Mouse (Mus musculus): ENCODE measurements at regions not wholly inside any gene's neighbourhood (a gene's known extent, or its start where the extent isn't known, plus 50 kb on each side); places are given as distances from the start of the nearest gene placed in this dataset.
"Not testable (repeated sequence)": the region's sequence is repeated elsewhere in the genome, so short reads cannot be mapped to it uniquely, and the experiment has no call there.

DNA sequence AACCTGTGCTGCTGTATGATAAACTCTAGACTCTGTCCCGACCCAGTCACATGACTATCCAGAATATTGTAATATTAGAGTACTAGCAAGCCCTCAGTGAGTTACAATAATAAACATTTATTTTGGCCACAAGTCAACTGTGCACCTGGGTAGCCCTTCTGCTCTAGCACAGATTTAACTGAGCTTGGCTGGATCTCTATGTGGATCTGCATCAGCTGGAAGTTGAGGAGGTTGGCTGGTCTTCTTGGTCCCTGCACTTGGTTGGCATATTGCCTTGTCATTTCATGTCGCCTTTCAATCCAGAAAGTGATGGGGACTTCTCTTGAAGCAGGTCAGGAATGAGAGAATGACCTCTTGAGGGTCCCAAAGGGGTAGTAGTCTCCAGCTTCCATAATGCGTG lies 191.5 kb downstream of the Kctd12 start:
- DNase-seq, result no peak

GRCm38 (mm10) chr14:102782227-102782626 lies 200.2 kb downstream of the Kctd12 start:
- DNase-seq, result no peak

GRCm38 (mm10) chr14:102769716-102770115 lies 212.7 kb downstream of the Kctd12 start:
- peak; percentile 60 for DNase-seq

DNA sequence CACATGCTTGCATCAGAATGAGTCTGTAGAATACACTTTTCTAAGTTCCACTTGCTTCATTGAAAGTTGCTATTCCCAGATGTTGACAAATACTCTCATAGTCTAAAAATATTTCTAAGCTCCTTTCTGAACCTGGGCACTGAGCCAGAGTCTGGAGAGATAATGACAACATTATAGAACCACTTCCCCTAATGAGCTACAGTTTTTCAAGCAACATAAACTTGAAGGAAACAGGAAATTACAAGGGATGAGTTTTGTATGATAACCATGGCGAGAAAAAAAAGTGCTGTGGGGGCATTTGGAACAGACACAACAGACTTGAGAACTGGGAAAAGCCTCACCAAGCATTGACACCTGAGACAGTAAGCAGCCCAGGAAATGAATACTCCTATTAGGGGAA lies 233.8 kb downstream of the Kctd12 start:
- peak; percentile 61 for DNase-seq

- no peak for DNase-seq
Measured at GRCm38 (mm10) chr14:102742331-102742730, 240.1 kb downstream of the Kctd12 start.

- no peak for DNase-seq
Measured at GRCm38 (mm10) chr14:102736656-102737055, 245.8 kb downstream of the Kctd12 start.

DNA sequence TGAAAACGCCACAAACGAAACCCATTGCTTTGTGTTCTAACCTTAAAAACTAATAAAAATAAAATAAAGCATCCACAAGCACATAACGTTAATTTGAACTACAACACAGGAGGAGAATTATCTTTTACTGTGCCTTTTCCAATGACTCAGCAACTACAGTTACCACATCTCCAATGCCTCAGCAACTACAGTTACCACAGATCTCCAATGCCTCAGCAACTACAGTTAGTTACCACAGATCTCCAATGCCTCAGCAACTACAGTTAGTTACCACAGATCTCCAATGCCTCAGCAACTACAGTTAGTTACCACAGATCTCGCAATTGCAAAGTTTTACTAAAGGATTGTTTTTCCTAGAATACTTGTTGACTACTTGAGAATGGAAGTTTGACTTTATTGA lies 248.7 kb downstream of the Kctd12 start:
- DNase-seq, result not testable (repeated sequence)

GRCm38 (mm10) chr14:102731746-102732145 lies 250.7 kb downstream of the Kctd12 start:
- DNase-seq, result no peak

DNA sequence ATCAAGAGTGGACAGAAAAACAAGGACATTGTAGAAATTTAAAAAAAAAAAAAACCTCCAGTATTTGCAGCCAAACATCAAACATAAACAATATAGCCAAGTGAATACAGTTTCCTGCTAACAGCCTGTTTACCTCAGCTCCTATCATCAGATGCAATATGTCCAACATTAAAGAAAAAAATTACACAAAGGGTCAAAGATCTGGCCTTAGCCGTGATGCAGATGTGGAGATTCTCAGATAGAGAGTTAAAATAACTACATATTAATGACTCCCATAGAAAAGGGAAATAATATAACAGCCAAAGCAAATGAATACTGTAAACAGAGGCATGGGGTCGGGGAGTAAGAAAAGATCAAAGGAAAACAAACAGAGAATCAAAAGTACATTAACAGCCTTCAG lies 259.8 kb downstream of the Kctd12 start:
- no peak for DNase-seq

- no peak for DNase-seq
Measured at GRCm38 (mm10) chr14:102718558-102718957, 263.9 kb downstream of the Kctd12 start.

- no peak for DNase-seq
Measured at GRCm38 (mm10) chr14:102712600-102712999, 269.8 kb downstream of the Kctd12 start.

- DNase-seq, result no peak
Measured at GRCm38 (mm10) chr14:102706704-102707336, 275.6 kb downstream of the Kctd12 start.

DNA sequence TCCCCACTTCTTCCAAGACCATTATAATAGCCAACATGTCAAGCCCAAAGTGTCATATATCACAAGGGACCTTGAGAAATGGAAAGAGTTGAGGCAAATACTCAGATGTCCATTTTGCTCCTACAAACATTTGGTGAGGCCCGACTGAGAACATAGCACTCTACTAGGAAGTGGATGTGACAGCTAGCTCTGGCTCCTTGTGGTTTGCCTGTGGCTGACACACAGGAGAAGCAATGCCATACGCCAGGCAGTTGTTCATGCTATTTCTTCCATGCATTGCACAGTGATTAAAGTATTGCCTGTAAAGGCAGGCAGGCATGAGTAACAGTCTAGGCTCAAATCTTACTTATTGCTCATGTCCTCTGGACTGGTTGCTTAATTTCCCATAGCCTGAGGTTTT lies 281.3 kb downstream of the Kctd12 start:
- no peak for DNase-seq

DNA sequence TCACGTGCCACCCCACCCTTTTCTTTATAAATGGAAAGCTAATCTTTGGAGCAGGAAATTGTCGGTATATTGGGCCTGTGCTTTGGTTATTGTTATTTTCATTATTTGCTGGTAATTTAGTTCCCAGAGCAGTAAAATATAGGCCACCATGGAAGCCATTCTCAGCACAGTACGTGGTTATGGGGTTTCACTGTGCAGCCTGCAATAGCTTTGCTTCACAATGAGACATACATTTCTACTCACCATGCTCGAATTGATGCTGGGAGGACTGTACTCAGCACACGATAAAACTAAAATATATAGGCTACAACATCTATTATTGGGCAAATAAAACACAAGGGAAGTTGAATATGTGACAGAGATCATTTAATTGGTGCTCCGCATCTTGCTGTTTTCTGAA lies 282.0 kb downstream of the Kctd12 start:
- DNase-seq, result no peak

- no peak for DNase-seq
Measured at GRCm38 (mm10) chr14:102699015-102699414, 283.4 kb downstream of the Kctd12 start.

- DNase-seq, result no peak
Measured at GRCm38 (mm10) chr14:102686791-102687190, 295.6 kb downstream of the Kctd12 start.

- no peak for DNase-seq
Measured at GRCm38 (mm10) chr14:102676582-102676981, 305.9 kb downstream of the Kctd12 start.

DNA sequence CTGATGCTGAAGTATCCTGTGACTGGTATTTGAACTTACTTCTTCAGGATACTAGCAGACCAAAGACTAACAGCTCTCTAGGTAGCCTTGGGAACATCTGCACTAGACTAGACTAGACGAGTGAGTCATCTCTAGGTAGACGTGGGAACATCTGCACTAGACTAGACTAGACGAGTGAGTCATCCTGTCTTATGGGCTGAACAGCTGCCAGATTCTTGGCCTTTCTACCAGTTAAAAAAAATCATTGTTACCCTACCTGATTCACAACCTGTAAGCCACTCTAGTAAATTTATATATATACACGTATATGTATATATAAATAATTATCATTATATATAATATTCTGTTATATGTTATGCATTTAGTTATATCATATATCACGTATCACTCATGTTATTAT lies 307.8 kb downstream of the Kctd12 start:
- DNase-seq, result no peak

- no peak for DNase-seq
Measured at GRCm38 (mm10) chr14:102673724-102674123, 308.7 kb downstream of the Kctd12 start.

- no peak for DNase-seq
Measured at GRCm38 (mm10) chr14:102663240-102663639, 319.2 kb downstream of the Kctd12 start.

DNA sequence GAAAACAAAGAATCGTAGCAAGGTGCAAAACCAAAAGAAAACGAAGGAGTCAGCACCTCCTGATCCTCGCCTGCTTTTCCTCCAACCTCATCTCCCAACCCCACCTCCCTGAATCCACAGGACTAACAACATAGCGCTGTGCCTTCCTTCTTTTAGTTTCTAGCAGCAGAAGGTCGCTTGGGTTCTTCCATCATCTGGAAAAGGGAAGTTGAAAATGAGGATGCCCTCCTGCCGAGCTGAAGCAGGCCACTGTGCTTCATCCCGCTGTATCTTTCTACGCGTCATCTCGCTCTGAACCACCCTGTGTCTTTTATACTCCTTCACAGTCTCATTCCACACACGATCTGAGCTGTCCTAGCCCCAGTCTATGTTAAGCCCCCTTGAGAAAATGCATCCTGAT lies 322.1 kb downstream of the Kctd12 start:
- no peak for DNase-seq

DNA sequence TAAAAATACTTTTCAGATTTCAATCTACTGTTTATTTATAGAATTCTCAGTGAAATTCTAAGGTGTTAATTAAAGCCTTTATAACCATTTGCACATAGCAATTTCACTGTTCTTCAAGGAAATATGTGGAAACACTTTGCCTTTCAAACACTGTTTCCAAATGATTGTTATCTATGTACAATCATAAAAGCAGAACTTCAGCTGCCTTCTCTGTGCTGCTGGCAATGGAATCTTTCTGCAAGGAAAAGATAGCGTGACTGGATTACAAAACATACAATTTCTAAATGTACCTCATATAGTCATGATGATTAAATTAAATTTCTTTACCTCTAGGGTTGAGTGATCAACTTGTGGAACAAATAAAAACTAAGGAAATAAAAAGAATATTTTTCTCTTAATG lies 326.2 kb downstream of the Kctd12 start:
- no peak for DNase-seq

- DNase-seq, result no peak
Measured at GRCm38 (mm10) chr14:102629601-102630000, 352.8 kb downstream of the Kctd12 start.

DNA sequence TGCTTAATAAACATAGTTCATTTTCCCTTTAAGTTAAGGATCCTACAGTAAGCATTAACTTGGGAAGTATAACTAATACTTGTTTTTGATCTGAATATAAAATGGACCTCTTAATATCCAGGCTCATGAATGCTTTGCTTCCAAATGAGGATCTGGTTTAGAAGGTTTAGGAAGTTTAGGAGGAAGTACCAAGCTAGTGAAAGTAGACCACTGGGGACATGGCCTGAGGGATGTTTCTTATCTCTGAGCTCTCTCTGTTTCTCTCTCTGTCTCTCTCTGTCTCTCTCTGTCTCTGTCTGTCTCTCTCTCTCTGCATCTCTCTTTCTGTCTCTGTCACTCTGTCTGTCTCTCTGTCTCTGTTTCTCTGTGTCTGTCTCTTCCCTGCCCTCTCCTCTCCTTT lies 360.9 kb downstream of the Kctd12 start:
- DNase-seq, result no peak

DNA sequence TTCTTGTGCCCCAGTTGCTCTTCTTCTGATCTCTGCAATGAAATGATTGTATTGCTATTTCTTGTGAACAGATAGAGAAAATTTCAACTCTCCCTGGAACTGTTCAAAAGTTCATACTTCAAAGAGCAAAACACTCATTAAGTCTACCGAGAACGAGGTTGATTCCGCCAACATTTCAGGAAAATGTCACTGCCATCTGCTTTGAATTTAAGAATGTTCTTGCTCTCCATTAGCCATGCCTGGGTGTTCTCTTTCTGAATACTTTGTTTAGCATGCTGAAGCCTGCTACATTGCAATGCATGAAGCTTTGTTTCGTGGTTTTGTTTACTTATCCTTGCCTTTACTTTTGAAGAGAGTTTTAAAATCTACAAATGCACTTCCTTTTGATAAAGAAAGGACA lies 363.4 kb downstream of the Kctd12 start:
- no peak for DNase-seq
